Mouse (Mus musculus) myocyte (in vitro differentiated cells): ENCODE data around the gene Zzz3.

ENCODE experiments used
- CEBPB ChIP-seq: IDR thresholded peaks from 2 replicates; pipeline ENCODE4 v1.6.1; 2011; ENCODE audit warnings: mild to moderate bottlenecking, moderate library complexity; ENCODE audit not compliant: poor library complexity, insufficient read depth, severe bottlenecking
- E2F4 ChIP-seq: IDR thresholded peaks from one replicate; pipeline ENCODE4 v1.6.1; 2011; ENCODE audit warnings: mild to moderate bottlenecking, control low read depth, moderate library complexity; ENCODE audit not compliant: insufficient read depth
- MAX ChIP-seq: IDR thresholded peaks from one replicate; pipeline ENCODE4 v1.6.1; 2011; ENCODE audit warnings: low read depth, mild to moderate bottlenecking, control low read depth
- MYOD1 ChIP-seq, 3 experiments: IDR thresholded peaks; one replicate each; pipeline ENCODE4 v1.6.1; 2011; ENCODE audit warnings: control low read depth in 2 of 3, low read depth in 2 of 3, mild to moderate bottlenecking in 2 of 3, moderate library complexity in 1 of 3; ENCODE audit not compliant: insufficient read length in 2 of 3, control insufficient read depth in 1 of 3
- MYOG ChIP-seq, 3 experiments: IDR thresholded peaks; one replicate each; pipeline ENCODE4 v1.6.1; 2011; ENCODE audit warnings: control low read depth in 2 of 3, low read depth in 2 of 3, mild to moderate bottlenecking in 2 of 3; ENCODE audit not compliant: insufficient read length in 2 of 3, control insufficient read depth in 1 of 3, insufficient read depth in 1 of 3
- POLR2A ChIP-seq: IDR thresholded peaks from one replicate; pipeline ENCODE4 v1.6.1; 2011; ENCODE audit warnings: low read depth, mild to moderate bottlenecking, control low read depth, moderate library complexity; ENCODE audit not compliant: insufficient read length
- POLR2AphosphoS2 ChIP-seq: IDR thresholded peaks from one replicate; pipeline ENCODE4 v1.6.1; 2011; ENCODE audit warnings: low read depth, control low read depth; ENCODE audit not compliant: insufficient read length
- REST ChIP-seq: IDR thresholded peaks from one replicate; pipeline ENCODE4 v1.6.1; 2011; ENCODE audit warnings: mild to moderate bottlenecking, control low read depth, moderate library complexity; ENCODE audit not compliant: insufficient read depth, insufficient read length
- SRF ChIP-seq: IDR thresholded peaks from one replicate; pipeline ENCODE4 v1.6.1; 2011; ENCODE audit warnings: low read depth; ENCODE audit not compliant: control insufficient read depth, insufficient read length
- TCF12 ChIP-seq: IDR thresholded peaks from one replicate; pipeline ENCODE4 v1.6.1; 2011; ENCODE audit warnings: mild to moderate bottlenecking, control low read depth; ENCODE audit not compliant: poor library complexity, insufficient read depth, severe bottlenecking
- USF1 ChIP-seq: IDR thresholded peaks from one replicate; pipeline ENCODE4 v1.6.1; 2011; ENCODE audit warnings: low read depth, mild to moderate bottlenecking, control low read depth, moderate library complexity

DNA sequence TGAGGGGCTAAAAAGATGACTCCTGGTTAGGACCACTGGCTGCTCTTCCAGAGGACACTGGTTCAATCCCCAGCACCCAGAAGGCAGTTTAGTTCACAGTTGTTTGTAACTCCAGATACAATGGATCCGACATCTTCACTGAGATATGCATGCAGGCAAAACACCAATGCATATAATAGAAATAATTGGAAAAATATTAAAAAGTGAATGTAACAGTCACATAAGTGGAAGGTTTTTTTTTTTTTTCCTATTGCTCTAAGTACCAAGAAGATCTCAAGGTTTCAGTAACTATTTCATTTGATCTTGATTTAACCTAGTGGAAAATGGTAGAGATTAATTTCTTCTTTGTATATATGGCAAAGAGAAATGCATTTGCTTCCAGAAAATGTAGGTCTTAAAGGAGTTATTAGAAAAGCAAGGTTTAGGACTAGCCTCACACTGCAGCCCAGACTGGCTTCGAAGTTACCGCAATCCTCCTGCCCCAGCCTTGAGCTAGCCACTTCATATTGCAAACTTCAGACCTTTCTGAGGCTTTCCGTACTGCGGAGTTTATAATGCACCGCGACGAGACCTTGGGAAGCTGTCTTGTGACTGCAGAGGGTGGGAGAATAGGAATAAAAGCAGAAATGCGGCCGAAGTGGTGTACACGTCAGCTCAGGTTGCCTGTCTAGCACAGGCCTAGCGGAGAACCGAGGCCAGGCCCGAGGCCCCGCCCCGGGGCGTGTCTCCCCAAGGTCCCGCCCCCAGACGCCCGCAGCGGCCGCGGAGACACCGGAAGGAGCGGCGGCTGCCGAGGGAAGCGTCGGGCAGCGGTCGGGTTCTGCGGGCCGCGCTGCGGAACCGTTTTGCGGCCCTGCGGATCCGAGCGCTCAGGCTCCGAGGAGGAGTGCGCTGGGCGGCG, 49.3 kb upstream of the Zzz3 start, which contains the start of gene Usp33:
- TF ChIP-seq MAX (no peak), REST (no peak), POLR2A (peak; percentile 83), USF1 (no peak), MYOG (IDR thresholded peaks at IDR 0.05; ENCODE audit: control insufficient read depth in 1 of 3, insufficient read depth in 1 of 3, insufficient read length in 2 of 3, low read depth in 2 of 3) (no peak), TCF12 (no peak), POLR2AphosphoS2 (peak; percentile 86), MYOD1 (IDR thresholded peaks at IDR 0.05; ENCODE audit: control insufficient read depth in 1 of 3, insufficient read length in 2 of 3, low read depth in 2 of 3) (no peak), CEBPB (no peak), E2F4 (no peak), SRF (no peak)
